Mouse (Mus musculus) hindbrain, embryonic 12.5 days (tissue): Measurements from ENCODE around the gene Scn2b. TPM values are rescaled to one million over a fixed set of nuclear protein-coding genes. Genes with fewer than 3 reads are reported as not detected.

Source experiments
- ATAC-seq: fragments of 200-750 bp; cut with Nextera tagmentation; 2 replicates; pipeline ENCODE4 v1.8.0; 2017; ENCODE audit warnings: moderate TSS enrichment; ENCODE audit not compliant: low FRiP score
- H3K27ac ChIP-seq: fragments of 300-500 bp; sonication (generic); 2 replicates; pipeline ENCODE4 v1.5.1; 2016; ENCODE audit warnings: mild to moderate bottlenecking
- H3K27me3 ChIP-seq: fragments of 300-500 bp; sonication (generic); 2 replicates; pipeline ENCODE4 v1.6.1; 2016; ENCODE audit warnings: mild to moderate bottlenecking
- H3K36me3 ChIP-seq: fragments of 300-500 bp; sonication (generic); 2 replicates; pipeline ENCODE4 v1.6.1; 2016; ENCODE audit warnings: mild to moderate bottlenecking
- H3K4me1 ChIP-seq: fragments of 300-500 bp; sonication (generic); 2 replicates; pipeline ENCODE4 v1.6.1; 2016
- H3K4me2 ChIP-seq: fragments of 300-500 bp; sonication (generic); replicated peaks from 2 replicates; pipeline ENCODE4 v1.6.1; 2016; ENCODE audit warnings: mild to moderate bottlenecking
- H3K4me3 ChIP-seq: fragments of 300-500 bp; sonication (generic); 2 replicates; pipeline ENCODE4 v1.5.1; 2016; ENCODE audit warnings: mild to moderate bottlenecking
- H3K9ac ChIP-seq: fragments of 300-500 bp; sonication (generic); 2 replicates; pipeline ENCODE4 v1.6.1; 2016; ENCODE audit warnings: mild to moderate bottlenecking, moderate library complexity
- H3K9me3 ChIP-seq: fragments of 300-500 bp; sonication (generic); replicated peaks from 2 replicates; pipeline ENCODE4 v1.6.1; 2016; ENCODE audit warnings: mild to moderate bottlenecking
- WGBS: fragments of 180-500 bp; shearing (Covaris S2); methylation state at CpG from one replicate; pipeline ENCODE4 v1.1.7; 2016; 5-methylcytosine and 5-hydroxymethylcytosine counted together
- polyA plus RNA-seq: library from polyadenylated mRNA; unstranded; fragments of >200 nt; fragmentation: Nextera tagmentation; extraction: Ambion mirVana; gene quantifications from 2 replicates; pipeline ENCODE4 v1.2.1, GENCODE M21; 2016

The Scn2b gene
- polyA plus RNA-seq, result 4.7 TPM in 2 replicates

DNA sequence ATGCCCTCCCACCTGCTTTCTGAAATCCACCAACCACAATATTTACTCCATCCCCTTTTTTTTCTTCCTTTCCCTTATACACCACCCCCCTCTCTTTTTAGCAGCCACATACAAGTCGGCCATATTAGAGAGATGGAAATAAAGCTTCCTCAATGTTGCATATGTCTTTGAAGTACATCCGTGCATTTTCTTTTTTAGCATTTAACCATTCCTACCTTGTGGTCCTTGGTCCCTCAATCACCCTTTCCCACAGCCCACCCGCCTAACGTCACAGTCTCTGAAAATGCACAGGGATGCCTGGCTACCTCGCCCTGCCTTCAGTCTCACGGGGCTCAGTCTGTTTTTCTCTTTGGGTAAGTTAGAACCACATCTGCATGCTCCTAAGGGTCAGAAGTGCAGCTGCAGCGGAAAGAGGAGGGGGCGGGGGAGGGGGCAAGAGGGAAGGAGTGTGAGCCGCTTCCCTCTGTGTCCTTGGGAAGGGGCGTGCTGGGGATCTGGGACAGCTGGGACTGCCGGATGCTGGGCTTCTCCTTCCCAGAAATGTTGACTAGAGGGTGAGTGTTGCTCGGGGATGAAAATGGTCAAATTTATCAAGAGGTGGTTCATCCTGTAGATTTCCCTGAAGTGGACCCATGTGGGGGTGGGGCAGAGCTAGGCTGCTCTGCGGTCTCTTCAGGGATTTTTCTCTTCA, at the start of gene Scn2b:
TSS of gene Scn2b (plus strand) at position 42 of the 691 bp plus-strand sequence.
- 0 out of 2 replicates have a peak, but pooled peaks have one; percentile 35 for ATAC-seq
- Histone ChIP-seq H3K4me2 (peak within 1 kb of the TSS; percentile 54), H3K9me3 (no peaks in the 10 kb centered on the region), H3K27me3 (peaks cover 8% of the 10 kb centered on the region), H3K4me3 (peak within 1 kb of the TSS; percentile 58), H3K4me1 (peaks cover 23% of the 10 kb centered on the region), H3K9ac (peak within 1 kb of the TSS; percentile 76), H3K27ac (peak within 1 kb of the TSS; percentile 88), H3K36me3 (no peaks in the 10 kb centered on the region)
- WGBS, result under 1% methylated on average over 12 of the region's 13 CpGs

DNA sequence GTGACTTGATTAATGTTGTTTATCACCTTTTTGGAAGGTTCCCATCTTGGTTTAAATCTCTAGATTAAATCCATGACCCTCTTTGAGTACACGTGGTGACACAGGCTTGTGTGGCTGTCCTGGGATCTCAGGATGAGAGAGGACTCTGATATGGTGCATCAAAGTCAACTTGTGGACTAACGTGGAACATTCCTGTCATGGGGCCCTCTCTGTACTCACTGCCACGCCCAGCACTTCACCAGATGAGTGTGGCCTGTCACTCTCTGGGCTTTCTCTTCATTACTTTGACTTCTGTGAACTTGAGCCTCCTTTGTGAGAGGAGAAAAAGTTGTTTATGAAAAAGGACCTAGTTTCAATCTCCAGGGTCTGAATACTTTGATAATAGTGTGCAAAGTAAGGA, 45.8 kb upstream of the Scn2b start:
- ATAC-seq, result no peak
- Histone ChIP-seq H3K4me1 (no peaks in the 10 kb centered on the region), H3K27me3 (no peaks in the 10 kb centered on the region), H3K4me3 (no peak overlapping the region), H3K27ac (no peak overlapping the region), H3K4me2 (no peak overlapping the region), H3K9me3 (no peaks in the 10 kb centered on the region), H3K36me3 (no peaks in the 10 kb centered on the region), H3K9ac (no peak overlapping the region)
- 66% methylated on average over 3 of the region's 3 CpGs for WGBS

DNA sequence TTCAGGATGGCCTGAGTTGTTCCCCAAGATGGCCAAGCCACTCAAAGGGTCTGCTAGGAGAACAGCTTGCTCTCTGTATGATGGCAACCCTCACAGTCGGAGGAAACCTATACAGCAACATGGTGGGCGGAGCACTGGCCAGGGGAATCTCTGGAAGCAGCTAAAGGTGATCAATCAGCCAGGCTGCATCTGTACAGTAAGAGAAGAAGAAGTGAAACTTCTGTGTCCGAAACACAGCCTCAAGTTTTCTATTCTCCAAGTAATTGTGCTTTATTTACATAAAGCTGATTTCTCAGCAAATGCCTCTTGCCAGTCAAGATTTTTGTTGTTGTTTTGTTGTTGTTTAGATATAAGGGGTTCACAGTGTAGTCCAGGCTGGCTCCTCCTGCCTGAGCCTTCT, 39.7 kb upstream of the Scn2b start:
- Histone ChIP-seq H3K27ac (no peak overlapping the region), H3K9me3 (no peaks in the 10 kb centered on the region), H3K27me3 (no peaks in the 10 kb centered on the region), H3K36me3 (no peaks in the 10 kb centered on the region), H3K9ac (no peak overlapping the region), H3K4me3 (no peak overlapping the region), H3K4me1 (no peaks in the 10 kb centered on the region), H3K4me2 (no peak overlapping the region)
- 69% methylated on average over 3 of the region's 3 CpGs for whole genome bisulfite sequencing
- no peak for ATAC-seq

DNA sequence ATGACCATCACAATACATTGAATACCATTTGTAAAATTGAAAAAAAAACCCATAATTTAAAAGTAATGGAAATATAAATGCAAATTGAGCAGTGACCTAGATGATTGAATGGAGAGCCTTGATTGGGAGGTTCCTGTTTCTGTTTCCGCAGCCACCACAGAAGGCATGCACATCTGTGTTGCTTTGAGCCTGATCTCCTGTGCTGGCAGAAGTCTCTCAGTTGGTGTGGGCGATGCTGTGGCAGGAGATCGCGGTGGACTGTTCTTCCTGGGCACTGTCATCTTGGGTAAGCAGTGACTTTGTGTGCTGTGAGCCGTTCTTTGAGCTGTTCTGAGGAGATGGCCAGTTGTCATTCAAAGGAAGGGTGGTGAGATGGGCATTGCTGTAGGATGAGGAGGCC, 38.6 kb upstream of the Scn2b start, which contains the start of gene Jaml:
TSS of gene Jaml (plus strand) at position 173 of the 400 bp plus-strand sequence.
- Histone ChIP-seq H3K27ac (no peak within 1 kb of the TSS), H3K4me3 (no peak within 1 kb of the TSS), H3K36me3 (no peaks in the 10 kb centered on the region), H3K4me1 (no peaks in the 10 kb centered on the region), H3K27me3 (no peaks in the 10 kb centered on the region), H3K4me2 (no peak within 1 kb of the TSS), H3K9ac (no peak within 1 kb of the TSS), H3K9me3 (no peaks in the 10 kb centered on the region)
- no peak for ATAC-seq
- 92% methylated on average over 5 of the region's 5 CpGs for WGBS

DNA sequence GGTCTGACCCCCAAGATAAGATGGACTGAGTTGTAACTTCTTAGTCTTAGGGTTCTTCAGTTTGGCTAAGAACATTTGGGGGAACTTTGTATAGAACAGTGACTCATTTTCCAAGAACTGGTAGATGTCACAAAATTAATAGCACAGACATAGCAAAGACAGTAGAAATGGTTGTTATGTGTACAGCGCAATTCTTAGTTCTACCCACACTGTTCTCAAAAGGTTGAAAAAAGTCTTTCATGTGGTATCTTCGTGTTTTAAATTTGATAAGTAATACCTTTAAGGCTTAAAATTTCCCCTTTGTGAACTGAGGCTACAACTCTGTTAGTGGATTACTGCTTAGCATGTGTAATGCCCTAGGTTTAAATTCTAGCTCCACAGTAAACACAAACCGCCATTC, 34.5 kb upstream of the Scn2b start:
- ATAC-seq, result no peak
- Histone ChIP-seq H3K9ac (no peak overlapping the region), H3K27ac (no peak overlapping the region), H3K4me3 (no peak overlapping the region), H3K27me3 (no peaks in the 10 kb centered on the region), H3K4me2 (no peak overlapping the region), H3K4me1 (no peaks in the 10 kb centered on the region), H3K9me3 (no peaks in the 10 kb centered on the region), H3K36me3 (no peaks in the 10 kb centered on the region)
- 93% methylated on average over 3 of the region's 3 CpGs for whole genome bisulfite sequencing

DNA sequence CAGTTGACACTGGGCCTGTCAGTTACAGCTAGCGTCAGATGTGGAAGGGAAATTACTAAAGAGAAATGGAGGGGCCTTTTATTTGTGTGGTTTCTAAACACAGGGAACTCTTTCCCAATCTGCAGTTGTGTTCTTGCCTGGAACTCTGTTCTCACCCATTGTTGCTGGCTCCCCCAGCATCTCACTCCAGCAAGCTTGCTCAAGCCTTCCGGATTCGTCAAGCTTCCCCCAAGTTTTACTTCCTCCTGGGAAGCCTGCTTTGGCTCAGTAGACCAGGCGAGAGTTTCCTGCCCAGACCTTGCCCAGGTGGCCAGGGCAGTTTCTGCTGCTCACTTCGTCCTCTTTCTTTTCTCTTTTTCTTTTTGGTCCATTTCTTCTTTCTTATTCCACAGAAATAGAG, 33.0 kb upstream of the Scn2b start:
- H3K4me3 ChIP-seq, result no peak overlapping the region
- no peak overlapping the region for H3K27ac ChIP-seq
- ATAC-seq, result no peak
- H3K9ac ChIP-seq, result no peak overlapping the region
- no peaks in the 10 kb centered on the region for H3K36me3 ChIP-seq
- WGBS, result 79% methylated on average over 5 of the region's 5 CpGs
- H3K9me3 ChIP-seq, result no peaks in the 10 kb centered on the region
- no peaks in the 10 kb centered on the region for H3K27me3 ChIP-seq
- H3K4me2 ChIP-seq, result no peak overlapping the region
- H3K4me1 ChIP-seq, result no peaks in the 10 kb centered on the region

DNA sequence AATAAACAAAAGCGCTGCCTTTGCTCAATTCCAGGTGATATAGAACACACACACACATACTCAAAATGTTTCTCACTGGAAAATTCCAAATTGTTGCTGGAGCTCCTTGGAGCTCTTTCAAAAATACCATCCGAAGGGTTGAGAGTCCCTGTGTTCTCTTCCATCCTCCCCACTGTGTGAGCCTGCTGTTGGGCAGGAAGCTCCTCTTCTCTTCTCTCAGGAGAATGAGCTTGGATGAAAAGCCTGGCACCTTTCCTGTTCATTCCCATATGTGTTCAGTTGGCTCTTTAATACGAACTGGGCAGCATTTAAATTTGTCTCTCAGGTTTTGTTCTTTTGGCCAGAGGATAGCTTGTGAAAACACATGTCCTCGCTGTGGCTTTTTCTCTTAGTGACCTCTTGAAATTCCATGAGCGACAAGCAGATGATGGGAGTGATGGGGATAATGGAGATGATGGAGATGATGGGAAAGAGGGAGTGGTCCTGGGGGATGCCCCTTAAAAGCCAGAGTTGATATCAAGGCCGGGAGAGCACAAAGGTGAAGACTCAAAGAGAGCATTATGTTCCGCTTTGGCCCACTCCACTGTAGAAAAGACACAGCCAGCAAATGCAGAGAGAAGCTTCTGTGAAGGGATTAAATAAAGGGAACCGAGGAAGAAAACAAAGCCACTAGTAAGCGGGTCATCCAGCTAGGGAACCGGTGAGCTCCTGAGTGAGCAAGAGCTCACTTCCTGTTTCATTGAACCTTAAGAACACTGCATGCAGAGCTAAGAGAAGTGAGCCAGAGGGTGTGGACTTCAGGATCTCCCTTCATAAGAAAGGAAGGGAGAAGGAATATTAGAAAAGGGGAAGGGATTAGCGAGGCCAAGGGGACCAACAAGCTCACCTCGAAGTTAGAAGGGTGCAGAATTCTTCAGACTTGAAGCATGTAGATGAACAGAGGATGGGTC, 31.6 kb upstream of the Scn2b start:
- WGBS, result 77% methylated on average over 12 of the region's 12 CpGs

DNA sequence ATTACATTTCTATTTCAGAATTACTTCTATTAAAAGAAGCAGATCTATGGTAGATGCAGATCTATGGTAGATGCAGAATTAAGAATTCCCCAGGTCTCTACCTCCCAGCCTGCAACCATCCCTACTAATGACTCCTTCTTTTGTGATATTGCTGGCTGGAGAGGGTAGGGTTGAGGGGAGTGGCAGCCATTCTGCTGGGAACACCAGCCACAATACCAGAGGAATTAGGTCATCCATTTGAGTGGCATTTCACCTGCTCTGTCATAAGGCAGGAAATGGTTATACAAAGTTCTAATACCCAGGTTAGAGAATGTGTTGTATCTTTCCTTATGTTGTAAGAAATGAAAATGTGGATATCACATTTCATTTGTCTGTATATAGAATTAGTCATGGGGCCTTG, 29.5 kb upstream of the Scn2b start:
- Histone ChIP-seq H3K9me3 (no peaks in the 10 kb centered on the region), H3K27me3 (no peaks in the 10 kb centered on the region), H3K4me1 (no peaks in the 10 kb centered on the region), H3K4me2 (no peak overlapping the region), H3K9ac (no peak overlapping the region), H3K36me3 (no peaks in the 10 kb centered on the region), H3K27ac (no peak overlapping the region), H3K4me3 (no peak overlapping the region)
- ATAC-seq, result no peak

More for the DNA sequence above, 31.6 kb upstream of the Scn2b start:
- Histone ChIP-seq H3K4me3 (no peak overlapping the region), H3K36me3 (no peaks in the 10 kb centered on the region), H3K9me3 (no peaks in the 10 kb centered on the region), H3K9ac (no peak overlapping the region), H3K27me3 (no peaks in the 10 kb centered on the region), H3K4me2 (no peak overlapping the region), H3K27ac (no peak overlapping the region), H3K4me1 (no peaks in the 10 kb centered on the region)
- no peak for ATAC-seq

DNA sequence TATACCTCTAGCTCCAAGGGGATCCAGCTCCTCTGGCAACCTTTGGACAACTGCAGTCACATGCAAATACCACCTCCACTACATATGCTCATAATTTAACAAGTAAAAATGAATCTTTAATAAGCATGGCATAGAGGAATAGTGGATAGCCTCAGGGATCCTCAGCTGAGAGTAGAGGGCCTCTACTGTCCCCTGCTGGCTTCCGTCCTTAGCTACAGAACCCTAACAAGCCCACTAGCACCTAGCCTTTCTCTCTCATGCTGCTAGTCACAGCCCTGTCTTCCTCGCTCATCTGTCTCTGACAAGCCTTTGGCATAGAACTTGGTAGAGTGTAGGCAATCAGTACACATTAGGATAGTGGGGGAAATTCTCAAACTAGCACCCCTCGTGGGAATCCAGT, 26.8 kb upstream of the Scn2b start:
- Histone ChIP-seq H3K9ac (no peak overlapping the region), H3K9me3 (no peaks in the 10 kb centered on the region), H3K36me3 (no peaks in the 10 kb centered on the region), H3K4me1 (no peaks in the 10 kb centered on the region), H3K27me3 (0 out of 2 replicates have a peak, but pooled peaks cover 3% of the 10 kb centered on the region), H3K4me2 (no peak overlapping the region), H3K27ac (no peak overlapping the region), H3K4me3 (no peak overlapping the region)
- no peak for ATAC-seq
- WGBS, result 54% methylated on average over 3 of the region's 3 CpGs

DNA sequence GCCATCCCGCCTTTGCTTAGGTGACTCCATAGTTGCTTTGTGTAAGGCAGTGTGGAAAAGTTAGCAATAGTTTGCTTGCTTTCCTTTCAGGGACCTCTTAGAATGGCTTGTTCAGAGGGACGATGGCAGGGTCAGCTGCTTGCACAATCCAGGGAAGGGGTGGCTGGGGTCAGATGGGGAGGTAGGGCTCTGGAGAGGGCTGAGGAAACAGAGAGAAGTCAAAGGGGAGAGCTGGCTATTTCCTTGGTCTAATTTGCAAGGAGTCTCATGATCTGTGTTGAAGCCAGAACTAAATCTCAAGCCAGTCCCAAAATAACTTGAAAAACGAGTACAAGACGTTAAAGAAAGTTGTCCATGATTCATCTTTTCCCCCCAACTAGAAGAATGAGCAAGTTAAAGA, 24.9 kb upstream of the Scn2b start:
- H3K9me3 ChIP-seq, result no peaks in the 10 kb centered on the region
- no peaks in the 10 kb centered on the region for H3K36me3 ChIP-seq
- H3K9ac ChIP-seq, result no peak overlapping the region
- no peak overlapping the region for H3K4me3 ChIP-seq
- no peaks in the 10 kb centered on the region for H3K4me1 ChIP-seq
- H3K27me3 ChIP-seq, result 0 out of 2 replicates have a peak, but pooled peaks cover 3% of the 10 kb centered on the region
- WGBS, result 75% methylated on average over 4 of the region's 4 CpGs
- no peak overlapping the region for H3K27ac ChIP-seq
- H3K4me2 ChIP-seq, result no peak overlapping the region
- ATAC-seq, result no peak

DNA sequence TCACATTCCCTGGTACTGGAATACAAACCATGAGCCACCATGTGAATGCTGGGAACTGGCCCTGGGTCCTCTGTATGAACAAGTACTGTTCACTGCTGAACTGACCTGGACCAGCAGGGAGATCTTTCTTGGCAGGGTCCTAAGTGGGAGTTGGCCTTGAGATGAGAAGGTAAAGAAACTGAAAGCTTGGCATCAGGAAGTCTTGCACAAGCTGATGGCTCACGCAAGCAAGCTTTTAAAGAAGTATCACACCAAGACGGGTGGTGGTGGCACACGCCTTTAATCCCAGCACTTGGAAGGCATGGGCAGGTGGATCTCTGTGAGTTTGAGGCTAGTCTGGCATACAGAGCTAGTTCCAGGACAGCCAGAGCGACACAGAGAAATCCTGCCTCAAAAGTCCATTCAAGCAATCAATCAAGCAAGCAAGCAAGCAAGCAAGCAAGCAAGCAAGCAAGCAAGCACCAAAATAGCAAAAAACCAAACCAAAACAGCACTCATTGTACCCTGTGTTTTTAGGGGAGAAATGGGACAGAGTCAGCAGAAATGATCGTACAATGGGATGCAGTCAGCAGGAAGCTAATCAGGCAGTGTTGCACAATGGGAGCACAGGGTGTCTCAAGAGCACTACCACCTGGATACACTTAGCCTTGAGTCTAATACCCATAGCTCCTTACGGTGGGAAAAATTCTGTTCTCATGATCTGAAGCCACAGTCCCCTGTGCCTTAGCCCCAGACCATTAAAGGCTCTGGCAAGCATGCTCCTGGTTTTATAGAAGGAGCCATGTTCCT, 22.2 kb upstream of the Scn2b start:
- Histone ChIP-seq H3K27me3 (0 out of 2 replicates have a peak, but pooled peaks cover 3% of the 10 kb centered on the region), H3K4me3 (no peak overlapping the region), H3K9ac (no peak overlapping the region), H3K36me3 (no peaks in the 10 kb centered on the region), H3K4me2 (no peak overlapping the region), H3K4me1 (no peaks in the 10 kb centered on the region), H3K27ac (no peak overlapping the region), H3K9me3 (no peaks in the 10 kb centered on the region)
- no peak for ATAC-seq
- WGBS, result 81% methylated on average over 6 of the region's 6 CpGs

DNA sequence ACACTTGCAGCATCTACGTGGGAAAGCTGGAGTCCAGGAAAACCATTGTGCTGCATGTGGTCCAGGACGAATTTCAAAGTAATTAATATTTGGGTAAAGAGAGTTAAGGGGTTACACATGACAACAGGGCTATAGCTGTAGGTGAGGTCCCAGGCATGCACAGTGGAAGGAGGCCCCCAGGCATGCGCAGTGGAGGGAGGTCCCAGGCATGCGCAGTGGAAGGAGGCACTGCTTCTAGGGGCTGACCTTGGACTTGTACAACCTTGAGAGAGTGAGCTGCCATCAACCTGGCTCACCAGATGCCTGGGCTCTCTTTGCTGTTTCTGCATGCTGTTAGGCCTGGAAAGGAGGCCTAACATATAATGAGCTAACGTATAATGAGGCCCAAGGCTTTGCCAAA, 19.7 kb upstream of the Scn2b start:
- no peak overlapping the region for H3K27ac ChIP-seq
- 0 out of 2 replicates have a peak, but pooled peaks cover 3% of the 10 kb centered on the region for H3K27me3 ChIP-seq
- no peak overlapping the region for H3K4me2 ChIP-seq
- H3K9ac ChIP-seq, result no peak overlapping the region
- ATAC-seq, result no peak
- no peaks in the 10 kb centered on the region for H3K36me3 ChIP-seq
- 82% methylated on average over 5 of the region's 5 CpGs for WGBS
- H3K4me1 ChIP-seq, result no peaks in the 10 kb centered on the region
- H3K4me3 ChIP-seq, result no peak overlapping the region
- no peaks in the 10 kb centered on the region for H3K9me3 ChIP-seq
